Mouse (Mus musculus) brown adipose tissue, adult 24 weeks (tissue): ENCODE data around the gene Agpat1. TPM values are rescaled to one million over a fixed set of nuclear protein-coding genes. Genes with fewer than 3 reads are reported as not detected.

ENCODE experiments used
- H3K27ac ChIP-seq: fragments of 200-500 bp; replicated peaks from 2 replicates; pipeline ENCODE4 v1.5.1; 2012; ENCODE audit warnings: low read depth, mild to moderate bottlenecking, low read length
- H3K4me1 ChIP-seq: fragments of 200-500 bp; 2 replicates; pipeline ENCODE4 v1.6.1; 2012; ENCODE audit warnings: low read length, mixed read lengths; ENCODE audit not compliant: control insufficient read depth, insufficient read depth, insufficient read length
- H3K4me3 ChIP-seq: fragments of 200-500 bp; 2 replicates; pipeline ENCODE4 v1.5.1; 2012; ENCODE audit warnings: low read depth, mild to moderate bottlenecking, low read length, moderate library complexity; ENCODE audit not compliant: insufficient read depth
- polyA plus RNA-seq: library from polyadenylated mRNA; stranded (reverse); fragments of >200 nt; gene quantifications from 2 replicates; pipeline ENCODE4 v1.2.4, GENCODE M21; 2012; ENCODE audit not compliant: missing spikeins, insufficient read depth, insufficient read length

Agpat1 gene
- polyA plus RNA-seq, 1 experiment, result 120 TPM

DNA sequence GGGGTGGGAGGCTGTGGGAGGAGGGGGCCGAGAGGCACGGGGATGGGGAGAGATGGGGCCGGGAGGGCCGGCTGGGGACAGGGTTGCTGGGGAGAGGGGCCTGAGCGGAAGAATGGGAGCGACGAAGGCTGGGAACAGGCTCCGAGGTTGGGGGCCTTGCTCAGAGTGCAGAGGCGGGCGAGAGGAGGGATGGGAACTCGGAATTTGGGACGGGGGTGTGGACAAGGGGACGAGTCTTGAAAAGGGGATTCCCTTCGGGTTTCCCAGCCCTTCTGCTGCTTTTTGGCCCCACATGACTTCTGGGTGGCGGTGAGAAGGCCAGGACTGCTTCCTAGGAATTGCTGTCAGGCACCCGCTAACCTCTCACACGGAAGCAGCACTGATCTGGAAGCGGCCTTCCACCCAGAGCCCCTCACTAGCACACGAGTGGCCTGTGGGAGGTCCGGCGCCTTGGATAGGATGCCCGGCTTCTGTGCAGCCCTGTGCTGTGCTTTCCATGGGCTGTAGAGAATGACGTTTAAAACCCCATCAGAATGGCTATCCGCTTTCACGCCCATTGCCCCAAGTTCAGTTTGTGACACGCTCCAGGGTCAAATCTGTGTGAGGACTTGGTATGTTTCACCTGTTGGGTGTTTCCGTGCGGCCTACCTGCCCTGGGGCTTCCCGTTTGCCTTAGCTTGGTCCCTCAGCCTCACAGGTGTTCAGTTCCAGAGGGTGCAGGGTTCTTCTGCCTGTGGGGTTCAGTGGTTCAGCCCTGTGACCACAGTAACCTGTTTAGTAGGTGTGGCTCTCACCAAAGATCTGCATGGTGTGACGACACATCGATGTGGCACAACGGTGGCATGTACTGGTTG is 2.4 kb downstream of the Agpat1 start:
- H3K27ac ChIP-seq, result peak overlapping the region; percentile 48
- H3K4me3 ChIP-seq, result peak overlapping the region; percentile 75
- peaks cover 14% of the 10 kb centered on the region for H3K4me1 ChIP-seq

DNA sequence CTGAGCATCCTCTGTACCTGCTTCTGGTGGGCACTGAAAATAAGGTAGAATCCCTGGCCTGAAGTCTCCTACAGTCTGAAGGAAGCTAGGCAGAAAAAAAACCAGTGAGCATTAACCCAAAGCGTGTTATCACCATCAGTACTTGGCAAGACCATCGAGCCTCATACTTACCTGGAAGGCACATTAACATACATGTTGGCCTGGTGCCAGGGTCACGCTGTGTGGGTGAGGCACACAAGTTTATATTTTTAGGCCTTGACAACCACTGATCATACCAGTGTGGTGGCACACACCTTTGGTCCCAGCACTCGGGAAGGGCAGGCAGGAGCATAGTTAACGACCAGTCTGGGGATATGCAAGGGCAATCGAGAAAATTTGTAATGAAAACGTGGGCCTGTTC is 3.9 kb downstream of the Agpat1 start:
- Histone ChIP-seq H3K27ac (0 out of 2 replicates have a peak overlapping the region, but pooled peaks have one; percentile 16), H3K4me3 (no peak overlapping the region), H3K4me1 (peaks cover 14% of the 10 kb centered on the region)

DNA sequence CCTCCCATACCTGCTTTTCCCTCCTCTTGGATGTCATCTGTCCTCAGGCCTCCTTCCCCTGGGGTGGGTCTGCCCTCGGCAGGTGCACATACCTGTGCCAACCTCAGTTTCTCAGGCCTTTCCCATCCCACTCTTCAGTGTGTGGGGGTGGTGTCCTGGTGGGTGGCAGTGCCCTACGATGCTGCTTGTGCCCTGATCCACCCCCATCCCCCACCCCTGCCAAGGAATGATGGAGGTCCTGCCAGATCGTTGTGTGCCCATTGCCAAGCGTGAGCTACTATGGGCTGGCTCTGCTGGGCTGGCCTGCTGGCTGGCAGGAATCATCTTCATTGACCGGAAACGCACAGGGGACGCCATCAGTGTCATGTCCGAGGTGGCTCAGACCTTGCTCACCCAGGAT is 7.0 kb downstream of the Agpat1 start:
- no peak overlapping the region for H3K27ac ChIP-seq
- H3K4me3 ChIP-seq, result no peak overlapping the region
- H3K4me1 ChIP-seq, result peaks cover 11% of the 10 kb centered on the region; the same call in 1 of the 2 replicates

DNA sequence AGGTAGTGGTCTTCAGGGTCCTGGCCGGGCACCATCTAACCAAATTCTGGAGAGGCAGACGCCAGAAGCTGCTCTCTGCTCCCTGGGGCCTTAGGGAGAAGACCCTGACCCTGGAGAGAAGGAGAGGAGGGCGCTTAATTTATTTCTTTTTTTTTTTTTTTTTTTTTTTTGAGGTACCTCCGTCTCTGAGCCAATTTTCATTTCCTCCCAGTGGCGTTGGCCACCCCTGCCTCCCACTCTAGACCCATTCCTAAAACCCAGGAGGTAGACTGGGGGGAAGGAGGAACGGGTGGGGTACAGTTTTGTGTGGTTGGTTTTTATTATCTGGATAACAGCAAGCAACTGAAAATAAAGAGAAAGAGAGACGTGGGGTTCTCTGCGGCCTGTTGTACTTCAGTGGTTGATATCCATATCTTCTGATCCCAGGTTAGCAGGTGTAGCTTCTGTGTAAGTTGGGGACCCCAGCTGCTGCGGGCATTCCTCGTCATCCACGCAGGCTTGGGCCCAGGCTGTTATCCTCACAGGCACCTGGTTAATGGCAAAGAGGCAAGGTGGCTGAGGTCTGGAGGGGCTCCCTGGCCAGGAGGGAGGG is 9.1 kb downstream of the Agpat1 start:
- H3K27ac ChIP-seq, result no peak overlapping the region
- 0 out of 2 replicates have a peak, but pooled peaks cover 3% of the 10 kb centered on the region for H3K4me1 ChIP-seq
- no peak overlapping the region for H3K4me3 ChIP-seq

DNA sequence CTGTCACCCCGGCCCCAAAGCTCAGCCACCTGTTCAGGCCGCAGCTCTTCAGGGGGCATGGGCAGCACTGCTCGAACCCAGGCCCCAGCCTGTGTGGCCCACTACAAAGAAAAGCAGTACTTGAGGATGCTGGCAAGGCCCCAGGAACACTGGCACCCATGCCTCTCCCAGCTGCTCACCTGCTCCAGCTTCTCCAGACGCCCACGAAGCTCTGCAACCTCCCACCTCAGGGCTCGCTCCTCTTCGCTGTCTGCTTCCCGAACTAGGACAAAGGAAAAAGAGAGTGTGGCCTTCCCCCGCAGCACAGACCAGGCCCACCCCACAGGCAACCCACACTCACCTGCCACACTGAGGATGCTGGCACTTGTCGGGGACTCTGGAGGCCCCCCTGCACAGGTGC is 9.8 kb downstream of the Agpat1 start:
- Histone ChIP-seq H3K27ac (no peak overlapping the region), H3K4me1 (no peaks in the 10 kb centered on the region), H3K4me3 (no peak overlapping the region)

DNA sequence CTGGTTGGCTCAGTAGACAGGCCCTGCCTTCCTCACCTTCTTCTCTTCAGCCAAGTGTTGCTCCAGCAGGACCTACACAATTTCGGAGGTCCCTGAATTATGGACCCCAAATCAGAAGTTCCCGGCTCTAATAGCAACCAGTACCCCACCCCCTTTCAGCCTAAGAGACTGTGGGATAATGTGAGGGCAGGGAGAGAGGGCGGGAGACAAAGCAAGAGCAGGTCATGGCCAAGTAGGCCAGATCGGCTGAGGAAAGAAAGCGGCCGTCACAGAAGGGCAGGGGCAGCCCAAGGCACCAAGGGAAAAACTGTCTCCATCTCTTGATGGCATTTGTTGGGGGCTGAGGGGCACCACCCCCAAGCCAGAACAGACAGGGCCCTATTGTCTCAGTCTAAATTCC is 11.8 kb downstream of the Agpat1 start, which contains the start of gene Egfl8:
TSS of gene Egfl8 (minus strand) at position 101 of the 400 bp plus-strand sequence.
- Histone ChIP-seq H3K4me3 (no peak within 1 kb of the TSS), H3K4me1 (no peaks in the 10 kb centered on the region), H3K27ac (peak within 1 kb of the TSS; percentile 23)

DNA sequence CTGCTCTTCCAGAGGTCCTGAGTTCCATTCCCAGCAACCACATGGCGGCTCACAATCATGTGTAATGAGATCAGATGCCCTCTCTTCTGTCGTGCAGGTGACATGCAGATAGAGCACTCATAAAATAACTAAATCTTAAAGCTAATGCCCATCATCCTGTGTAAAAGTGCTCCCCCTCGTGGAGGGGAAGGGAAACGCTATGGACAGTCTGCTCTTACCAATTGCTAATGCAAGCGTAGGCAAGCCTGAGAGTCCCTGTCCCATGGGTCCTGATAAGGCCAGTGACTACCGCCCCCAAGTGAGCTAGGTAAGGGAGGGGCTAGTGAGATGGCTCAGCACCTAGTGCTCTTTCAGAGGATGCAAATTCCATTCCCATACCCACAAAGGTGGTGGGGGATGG is 14.9 kb downstream of the Agpat1 start:
- H3K4me3 ChIP-seq, result no peak overlapping the region
- H3K27ac ChIP-seq, result no peak overlapping the region
- H3K4me1 ChIP-seq, result no peaks in the 10 kb centered on the region

DNA sequence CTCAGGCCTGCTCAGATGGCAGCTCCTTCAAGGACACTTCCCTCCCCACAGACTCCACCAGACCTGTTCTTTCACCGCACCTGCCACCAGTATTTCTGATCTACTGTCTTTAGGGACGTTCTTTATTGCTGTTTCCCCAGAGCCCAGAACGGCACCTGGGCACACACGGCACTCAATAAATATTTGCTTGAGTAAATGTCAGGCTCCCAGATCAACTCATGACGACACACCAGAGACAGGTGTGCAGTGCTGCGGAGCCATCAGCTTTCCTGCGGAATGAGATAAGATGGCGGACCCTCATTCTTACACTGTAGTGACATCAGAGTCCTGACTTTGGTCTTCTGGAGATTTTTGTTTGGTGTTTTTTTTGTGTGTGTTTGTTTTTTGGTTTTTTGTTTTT is 16.9 kb downstream of the Agpat1 start:
- Histone ChIP-seq H3K27ac (no peak overlapping the region), H3K4me3 (no peak overlapping the region), H3K4me1 (no peaks in the 10 kb centered on the region)

DNA sequence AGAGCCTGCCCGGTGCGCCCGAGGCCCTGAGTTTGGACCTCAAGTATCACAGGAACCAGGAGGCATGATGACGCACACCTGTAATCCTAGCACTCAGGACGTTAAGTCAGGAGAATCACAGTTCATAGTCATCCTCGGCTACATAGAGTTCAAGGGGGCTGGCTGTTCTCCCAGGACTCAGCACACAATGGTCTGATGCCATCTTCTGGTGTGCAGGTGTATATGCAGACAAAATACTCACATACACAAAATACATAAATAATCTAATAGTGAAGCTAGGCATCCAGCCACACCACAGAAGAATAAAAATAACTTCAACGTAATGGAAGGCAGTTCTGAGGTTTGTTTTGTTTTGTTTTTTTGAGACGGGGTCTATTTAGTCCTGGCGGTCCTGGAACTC is 19.1 kb downstream of the Agpat1 start:
- H3K4me1 ChIP-seq, result no peaks in the 10 kb centered on the region; the same call in 1 of the 2 replicates
- H3K27ac ChIP-seq, result no peak overlapping the region
- H3K4me3 ChIP-seq, result no peak overlapping the region

DNA sequence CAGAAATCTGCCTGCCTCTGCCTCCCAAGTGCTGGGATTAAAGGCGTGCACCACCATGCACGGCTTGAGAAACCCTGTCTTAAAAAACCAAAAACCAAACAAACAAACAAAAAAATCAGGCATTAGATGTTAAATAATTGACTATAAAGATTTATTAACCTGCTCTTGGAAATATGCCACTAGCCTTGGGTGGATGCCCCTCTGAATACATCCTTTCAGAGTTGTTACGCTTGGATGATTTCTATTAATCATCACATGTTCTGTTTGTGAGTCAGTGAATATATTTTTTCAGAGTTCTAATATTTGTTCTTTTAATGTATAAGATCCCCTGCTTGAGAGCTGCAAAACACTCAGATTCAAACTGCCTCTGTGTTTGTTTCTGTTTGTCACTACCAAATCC is 20.9 kb downstream of the Agpat1 start:
- Histone ChIP-seq H3K4me1 (no peaks in the 10 kb centered on the region; the same call in 1 of the 2 replicates), H3K27ac (no peak overlapping the region), H3K4me3 (no peak overlapping the region)

DNA sequence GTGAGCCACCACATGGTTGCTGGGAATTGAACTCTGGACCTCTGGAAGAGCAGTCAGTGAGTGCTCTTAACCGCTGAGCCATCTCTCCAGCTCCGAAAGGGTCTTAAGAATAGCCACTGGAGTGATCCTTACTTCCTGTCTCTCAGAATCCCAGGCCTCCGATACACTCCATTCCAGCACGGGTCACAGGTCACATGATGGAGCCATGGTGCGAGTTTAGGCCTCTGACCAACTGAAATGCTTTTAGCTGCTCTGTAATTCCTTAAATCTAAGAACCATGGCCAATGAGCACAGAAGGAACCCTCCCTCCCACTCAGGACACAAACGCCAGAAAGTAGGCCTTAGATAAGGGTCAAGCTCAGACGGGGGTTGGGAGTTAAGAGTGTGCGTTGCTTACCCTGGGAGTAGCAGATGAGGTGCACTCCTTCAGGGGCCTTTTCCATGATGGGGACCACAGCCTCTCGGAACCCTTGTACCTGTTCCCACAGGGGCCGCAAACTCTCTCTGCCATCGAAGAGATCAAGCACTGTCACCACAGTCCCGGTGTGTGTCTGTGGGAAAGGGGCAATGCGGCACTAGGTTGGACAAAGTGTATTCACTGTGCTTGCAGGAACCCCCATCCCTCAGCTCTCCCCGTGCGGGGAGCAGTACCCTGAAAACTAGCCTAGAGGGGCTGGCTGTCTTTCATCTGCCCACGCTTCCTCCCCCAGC is 22.2 kb downstream of the Agpat1 start:
- Histone ChIP-seq H3K4me3 (peak overlapping the region; percentile 59), H3K4me1 (peaks cover 2% of the 10 kb centered on the region; the same call in 1 of the 2 replicates), H3K27ac (peak overlapping the region; percentile 66; the same call in 1 of the 2 replicates)

DNA sequence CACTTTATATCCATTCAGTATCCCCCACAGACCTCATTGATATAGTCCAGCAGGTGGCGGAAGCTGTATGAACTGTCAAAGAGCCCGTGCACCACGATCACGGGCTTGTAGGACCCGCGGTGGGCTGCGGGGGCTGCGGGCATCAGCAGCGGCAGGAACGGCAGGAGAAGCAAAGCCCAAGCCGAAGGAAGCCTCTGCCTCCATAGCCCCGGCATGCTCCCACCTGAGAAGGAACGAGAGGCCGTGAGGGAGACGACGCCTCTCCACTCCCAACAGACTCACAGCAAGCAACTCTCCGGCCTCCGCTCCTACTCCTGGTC is 22.7 kb downstream of the Agpat1 start:
- H3K4me1 ChIP-seq, result peaks cover 5% of the 10 kb centered on the region
- peak overlapping the region; percentile 59 for H3K4me3 ChIP-seq
- peak overlapping the region; percentile 66 for H3K27ac ChIP-seq

DNA sequence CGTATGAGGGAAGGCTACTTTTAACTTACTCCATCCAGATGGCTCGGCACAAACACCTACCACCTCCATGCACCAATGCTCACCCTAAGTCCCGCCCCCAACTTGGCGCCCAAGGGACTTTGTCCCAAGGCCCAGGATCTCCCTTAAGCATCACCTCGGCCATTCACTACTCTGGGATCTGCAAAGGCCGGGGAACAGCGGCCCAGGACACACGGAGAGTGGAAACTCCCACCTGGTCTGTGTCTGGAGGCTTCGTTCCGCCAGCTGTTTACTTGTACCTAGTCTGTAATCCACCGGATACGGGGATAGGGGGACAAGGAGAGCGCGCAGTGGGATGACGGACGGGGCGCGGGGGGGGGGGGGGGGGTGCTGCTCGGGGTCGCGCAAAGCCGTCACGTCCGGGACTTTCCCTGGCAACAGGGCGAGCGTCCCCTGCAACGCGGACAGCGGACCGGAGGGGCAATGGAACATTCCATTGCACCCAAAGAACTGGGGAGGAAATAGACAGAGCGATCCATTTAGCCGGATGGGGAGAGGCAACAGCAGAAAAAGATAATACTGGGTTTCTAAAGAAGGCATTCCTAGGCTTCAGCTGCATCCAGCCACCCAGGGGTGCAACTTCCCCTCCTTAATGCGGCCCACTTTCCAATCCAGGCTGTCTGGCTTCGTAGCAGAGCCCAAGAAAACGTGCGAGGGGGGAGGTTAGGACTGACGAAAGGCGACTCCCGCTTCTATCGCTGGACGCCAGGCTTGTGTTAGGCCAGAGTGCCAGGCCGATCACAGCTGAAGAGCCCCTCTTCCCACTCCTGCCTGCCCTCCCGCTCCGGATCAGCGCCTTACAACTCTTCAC is 23.3 kb downstream of the Agpat1 start:
- Histone ChIP-seq H3K4me3 (peak overlapping the region; percentile 59), H3K27ac (peak overlapping the region; percentile 95), H3K4me1 (peaks cover 5% of the 10 kb centered on the region)

DNA sequence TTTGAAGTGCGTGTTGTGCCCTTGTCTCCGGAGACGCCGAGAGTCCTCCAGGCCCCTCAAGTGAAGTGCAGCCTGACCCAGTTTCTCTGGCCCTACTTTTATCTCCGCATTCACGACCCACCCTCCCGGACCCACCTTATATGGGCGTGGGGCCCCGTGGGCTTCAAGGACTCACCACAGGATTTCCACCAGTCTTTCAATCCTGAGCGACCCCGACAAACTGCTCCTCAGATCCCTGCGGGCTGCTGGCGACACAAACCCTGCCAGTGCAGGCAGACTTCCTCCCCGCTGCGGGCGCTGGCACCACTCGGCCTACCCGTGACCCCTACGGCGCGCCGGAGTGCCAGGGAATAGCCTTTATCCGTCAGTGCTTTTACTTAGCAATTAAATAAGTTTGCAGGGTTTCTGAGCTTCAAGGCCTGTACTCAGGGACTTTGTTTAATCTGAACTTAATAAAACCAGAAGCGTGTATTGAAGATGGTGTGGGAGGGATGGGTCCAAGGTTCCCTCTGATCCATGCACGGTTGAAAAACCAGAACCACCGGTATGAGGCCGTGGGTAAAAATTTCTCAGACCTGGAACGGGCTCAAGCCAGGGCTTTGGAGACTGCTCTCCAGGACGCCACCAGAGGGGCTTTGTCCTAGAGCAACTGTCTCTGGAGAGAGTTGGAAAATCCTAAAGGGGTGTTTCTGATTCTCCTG is 24.0 kb downstream of the Agpat1 start, which contains the start of gene Ppt2:
TSS of gene Ppt2 (minus strand) at position 568 of the 701 bp plus-strand sequence.
- H3K4me1 ChIP-seq, result peaks cover 5% of the 10 kb centered on the region

More for the DNA sequence above, 24.0 kb downstream of the Agpat1 start, which contains the start of gene Ppt2:
- Histone ChIP-seq H3K4me3 (peak within 1 kb of the TSS; percentile 59), H3K27ac (peak within 1 kb of the TSS; percentile 95)
